Mouse (Mus musculus) midbrain, embryonic 14.5 days (tissue): ENCODE results near the gene Cmas. TPM values are rescaled to one million over a fixed set of nuclear protein-coding genes. Genes with fewer than 3 reads are reported as not detected.

Experiments
- ATAC-seq: fragments of 200-750 bp; cut with Nextera tagmentation; 2 replicates; pipeline ENCODE4 v1.8.0; 2017; ENCODE audit warnings: moderate number of reproducible peaks, moderate library complexity; ENCODE audit not compliant: low FRiP score, low TSS enrichment
- DNase-seq: peaks from one replicate; pipeline ENCODE4 v3.0.0-alpha.2; 2015
- H3K27ac ChIP-seq: fragments of 300-500 bp; sonication (generic); replicated peaks from 2 replicates; pipeline ENCODE4 v1.5.1; 2014; ENCODE audit warnings: mild to moderate bottlenecking, low read depth, low read length, moderate library complexity
- H3K27me3 ChIP-seq: fragments of 300-500 bp; sonication (generic); 2 replicates; pipeline ENCODE4 v1.6.1; 2014; ENCODE audit warnings: low read length, control low read depth, mixed read lengths; ENCODE audit not compliant: control insufficient read depth, insufficient read depth
- H3K36me3 ChIP-seq: fragments of 300-500 bp; sonication (generic); 2 replicates; pipeline ENCODE4 v1.6.1; 2014; ENCODE audit warnings: low read length, control low read depth; ENCODE audit not compliant: control insufficient read depth, insufficient read depth
- H3K4me1 ChIP-seq: fragments of 300-500 bp; sonication (generic); 2 replicates; pipeline ENCODE4 v1.6.1; 2014; ENCODE audit warnings: mild to moderate bottlenecking, antibody characterized with exemption, low read length, control low read depth; ENCODE audit not compliant: control insufficient read depth, insufficient read depth
- H3K4me2 ChIP-seq: fragments of 300-500 bp; sonication (generic); 2 replicates; pipeline ENCODE4 v1.6.1; 2014; ENCODE audit warnings: mild to moderate bottlenecking, low read length, moderate library complexity
- H3K4me3 ChIP-seq: fragments of 300-500 bp; sonication (generic); replicated peaks from 2 replicates; pipeline ENCODE4 v1.5.1; 2014; ENCODE audit warnings: low read depth, low read length
- H3K9ac ChIP-seq: fragments of 300-500 bp; sonication (generic); replicated peaks from 2 replicates; pipeline ENCODE4 v1.6.1; 2014; ENCODE audit warnings: mild to moderate bottlenecking, low read length, moderate library complexity
- H3K9me3 ChIP-seq: fragments of 300-500 bp; sonication (generic); 2 replicates; pipeline ENCODE4 v1.6.1; 2016; ENCODE audit warnings: low read length, control low read depth, mixed read lengths; ENCODE audit not compliant: control insufficient read depth
- WGBS: fragments of 180-500 bp; shearing (Covaris S2); extraction: QIAGEN DNeasy Blood & Tissue Kit; methylation state at CpG from one replicate; pipeline ENCODE4 v1.1.7; 2014; 5-methylcytosine and 5-hydroxymethylcytosine counted together
- polyA plus RNA-seq: library from polyadenylated mRNA; unstranded; fragments of >200 nt; fragmentation: Nextera tagmentation; extraction: Ambion mirVana; gene quantifications from 2 replicates; pipeline ENCODE4 v1.2.1, GENCODE M21; 2014

Gene Cmas
- polyA plus RNA-seq, 1 experiment from 2014 or later, result 230 TPM

- whole genome bisulfite sequencing, result 97% methylated on average over 2 of the region's 2 CpGs
- no peak overlapping the region for H3K4me3 ChIP-seq
- H3K27me3 ChIP-seq, result no peaks in the 10 kb centered on the region
- H3K4me2 ChIP-seq, result no peak overlapping the region
- peaks cover 19% of the 10 kb centered on the region for H3K36me3 ChIP-seq
- DNase-seq (no peak), ATAC-seq (no peak)
- no peak overlapping the region for H3K27ac ChIP-seq
- no peaks in the 10 kb centered on the region for H3K9me3 ChIP-seq
- H3K9ac ChIP-seq, result no peak overlapping the region
- peaks cover 11% of the 10 kb centered on the region for H3K4me1 ChIP-seq
These were observed 3.1 kb downstream of the Cmas start for GRCm38 (mm10) chr6:142759633-142760032.

- Histone ChIP-seq H3K27me3 (no peaks in the 10 kb centered on the region), H3K4me3 (no peak overlapping the region), H3K9ac (no peak overlapping the region), H3K36me3 (peaks cover 66% of the 10 kb centered on the region), H3K27ac (no peak overlapping the region), H3K9me3 (no peaks in the 10 kb centered on the region), H3K4me1 (no peaks in the 10 kb centered on the region), H3K4me2 (no peak overlapping the region)
- DNase-seq (no peak), ATAC-seq (no peak)
- 44% methylated on average over 2 of the region's 2 CpGs for WGBS
These were observed 8.4 kb downstream of the Cmas start for GRCm38 (mm10) chr6:142764933-142765332.

GRCm38 (mm10) chr6:142767305-142767704 is 10.8 kb downstream of the Cmas start:
- Histone ChIP-seq H3K9me3 (no peaks in the 10 kb centered on the region), H3K9ac (no peak overlapping the region), H3K4me3 (no peak overlapping the region), H3K4me1 (no peaks in the 10 kb centered on the region), H3K36me3 (peaks cover 83% of the 10 kb centered on the region), H3K4me2 (no peak overlapping the region), H3K27me3 (no peaks in the 10 kb centered on the region), H3K27ac (no peak overlapping the region)
- DNase-seq (no peak), ATAC-seq (no peak)
- 94% methylated on average over 9 of the region's 9 CpGs for WGBS

GRCm38 (mm10) chr6:142769896-142770295 is 13.4 kb downstream of the Cmas start:
- Histone ChIP-seq H3K27ac (no peak overlapping the region), H3K9me3 (no peaks in the 10 kb centered on the region), H3K36me3 (peaks cover 99% of the 10 kb centered on the region), H3K27me3 (no peaks in the 10 kb centered on the region), H3K9ac (no peak overlapping the region), H3K4me2 (no peak overlapping the region), H3K4me1 (no peaks in the 10 kb centered on the region), H3K4me3 (no peak overlapping the region)
- DNase-seq, result no peak
- ATAC-seq, result no peak
- 95% methylated on average over 3 of the region's 3 CpGs for WGBS

GRCm38 (mm10) chr6:142771643-142772042 is 15.2 kb downstream of the Cmas start:
- ATAC-seq, result no peak
- H3K9me3 ChIP-seq, result no peaks in the 10 kb centered on the region
- no peak overlapping the region for H3K27ac ChIP-seq
- H3K4me3 ChIP-seq, result no peak overlapping the region
- H3K4me1 ChIP-seq, result no peaks in the 10 kb centered on the region
- H3K9ac ChIP-seq, result no peak overlapping the region
- no peak overlapping the region for H3K4me2 ChIP-seq
- WGBS, result 93% methylated on average over 4 of the region's 4 CpGs
- DNase-seq, result no peak
- peaks cover 93% of the 10 kb centered on the region for H3K36me3 ChIP-seq
- no peaks in the 10 kb centered on the region for H3K27me3 ChIP-seq

GRCm38 (mm10) chr6:142773566-142773965 is 17.1 kb downstream of the Cmas start:
- Histone ChIP-seq H3K9ac (no peak overlapping the region), H3K9me3 (no peaks in the 10 kb centered on the region), H3K27ac (no peak overlapping the region), H3K27me3 (no peaks in the 10 kb centered on the region), H3K4me2 (no peak overlapping the region), H3K4me3 (no peak overlapping the region), H3K4me1 (no peaks in the 10 kb centered on the region), H3K36me3 (peaks cover 73% of the 10 kb centered on the region)
- 90% methylated on average over 5 of the region's 5 CpGs for WGBS
- DNase-seq (no peak), ATAC-seq (no peak)

GRCm38 (mm10) chr6:142776935-142777334 is 20.4 kb downstream of the Cmas start:
- H3K9ac ChIP-seq, result no peak overlapping the region
- H3K27me3 ChIP-seq, result no peaks in the 10 kb centered on the region
- H3K27ac ChIP-seq, result no peak overlapping the region
- H3K9me3 ChIP-seq, result no peaks in the 10 kb centered on the region
- ATAC-seq (no peak), DNase-seq (no peak)
- no peak overlapping the region for H3K4me2 ChIP-seq
- peaks cover 41% of the 10 kb centered on the region for H3K36me3 ChIP-seq
- no peak overlapping the region for H3K4me3 ChIP-seq
- 0 out of 2 replicates have a peak, but pooled peaks cover 2% of the 10 kb centered on the region for H3K4me1 ChIP-seq
- 94% methylated on average over 4 of the region's 4 CpGs for WGBS

- no peak overlapping the region for H3K4me3 ChIP-seq
- 48% methylated on average over 11 of the region's 11 CpGs for WGBS
- peaks cover 18% of the 10 kb centered on the region for H3K36me3 ChIP-seq
- H3K9me3 ChIP-seq, result no peaks in the 10 kb centered on the region
- no peak overlapping the region for H3K9ac ChIP-seq
- no peak overlapping the region for H3K4me2 ChIP-seq
- H3K4me1 ChIP-seq, result 0 out of 2 replicates have a peak, but pooled peaks cover 2% of the 10 kb centered on the region
- DNase-seq (peak; percentile 86), ATAC-seq (peak; percentile 54)
- H3K27me3 ChIP-seq, result no peaks in the 10 kb centered on the region
- peak overlapping the region; percentile 47; the same call in 1 of the 2 replicates for H3K27ac ChIP-seq
These were observed 22.7 kb downstream of the Cmas start for GRCm38 (mm10) chr6:142779045-142779811.
